Mouse (Mus musculus) liver, adult 2 months (tissue): ENCODE data around the gene Mrln. TPM values are rescaled to one million over a fixed set of nuclear protein-coding genes. Genes with fewer than 3 reads are reported as not detected.

Experiments
- DNase-seq: peaks from one replicate; pipeline ENCODE4 v3.0.0-alpha.2; 2011; ENCODE audit warnings: low read depth, low spot score; ENCODE audit errors: extremely low read depth
- H3K27ac ChIP-seq: fragments of 200-500 bp; replicated peaks from 2 replicates; pipeline ENCODE4 v1.5.1; 2012; ENCODE audit warnings: low read depth, mild to moderate bottlenecking, control low read depth, inconsistent platforms, low read length; ENCODE audit not compliant: insufficient read depth
- H3K27me3 ChIP-seq: fragments of 200-500 bp; 2 replicates; pipeline ENCODE4 v1.6.1; 2012; ENCODE audit warnings: mild to moderate bottlenecking, moderate library complexity, low read length, inconsistent platforms; ENCODE audit not compliant: control insufficient read depth, insufficient read depth
- H3K36me3 ChIP-seq: fragments of 200-500 bp; 2 replicates; pipeline ENCODE4 v1.6.1; 2012; ENCODE audit warnings: low read length, inconsistent platforms; ENCODE audit not compliant: control insufficient read depth, insufficient read depth
- H3K4me1 ChIP-seq: fragments of 200-500 bp; 2 replicates; pipeline ENCODE4 v1.6.1; 2011; ENCODE audit warnings: low read length; ENCODE audit not compliant: control insufficient read depth, insufficient read depth
- H3K4me3 ChIP-seq: fragments of 200-500 bp; 2 replicates; pipeline ENCODE4 v1.5.1; 2011; ENCODE audit warnings: low read depth, mild to moderate bottlenecking, control low read depth, low read length, moderate library complexity; ENCODE audit not compliant: insufficient read depth
- H3K79me2 ChIP-seq: fragments of 200-500 bp; 2 replicates; pipeline ENCODE4 v1.6.1; 2012; ENCODE audit warnings: inconsistent platforms, mild to moderate bottlenecking, low read length, moderate library complexity; ENCODE audit not compliant: control insufficient read depth, insufficient read depth
- H3K9ac ChIP-seq: fragments of 200-500 bp; 2 replicates; pipeline ENCODE4 v1.6.1; 2012; ENCODE audit warnings: low read depth, mild to moderate bottlenecking, control low read depth, inconsistent platforms, low read length
- CTCF ChIP-seq: fragments of 200-500 bp; IDR thresholded peaks from 2 replicates; pipeline ENCODE4 v1.5.1; 2011; ENCODE audit warnings: low read depth, low read length, control low read depth
- POLR2A ChIP-seq: fragments of 200-500 bp; IDR thresholded peaks from 2 replicates; pipeline ENCODE4 v1.6.1; 2011; ENCODE audit warnings: low read length, control low read depth; ENCODE audit not compliant: insufficient read depth; ENCODE audit errors: extremely low read depth
- WGBS: fragments of 180-500 bp; shearing (Covaris S2); methylation state at CpG from one replicate; pipeline ENCODE4 v1.1.7; 2018; 5-methylcytosine and 5-hydroxymethylcytosine counted together
- polyA plus RNA-seq: library from polyadenylated mRNA; depleted of rRNA; stranded (reverse); fragments of >200 nt; gene quantifications from 2 replicates; pipeline ENCODE4 v1.2.3, GENCODE M21; 2012
- total RNA-seq: library from RNA; depleted of rRNA; stranded (reverse); fragments of >200 nt; gene quantifications from 2 replicates; pipeline ENCODE4 v1.2.3, GENCODE M21; 2014

Gene Mrln
- total and polyA plus RNA-seq, 2 experiments, result not detected

- Histone ChIP-seq H3K9ac (no peak overlapping the region), H3K27me3 (no peaks in the 10 kb centered on the region), H3K79me2 (no peaks in the 10 kb centered on the region), H3K4me1 (no peaks in the 10 kb centered on the region), H3K27ac (no peak overlapping the region), H3K4me3 (no peak overlapping the region), H3K36me3 (peaks cover 14% of the 10 kb centered on the region)
- DNase-seq, result no peak
- TF ChIP-seq CTCF (peak; percentile 82), POLR2A (no peak)
- 72% methylated on average over 3 of the region's 3 CpGs for WGBS
These were observed 31.1 kb upstream of the Mrln start for GRCm38 (mm10) chr10:70173314-70173713.

DNA sequence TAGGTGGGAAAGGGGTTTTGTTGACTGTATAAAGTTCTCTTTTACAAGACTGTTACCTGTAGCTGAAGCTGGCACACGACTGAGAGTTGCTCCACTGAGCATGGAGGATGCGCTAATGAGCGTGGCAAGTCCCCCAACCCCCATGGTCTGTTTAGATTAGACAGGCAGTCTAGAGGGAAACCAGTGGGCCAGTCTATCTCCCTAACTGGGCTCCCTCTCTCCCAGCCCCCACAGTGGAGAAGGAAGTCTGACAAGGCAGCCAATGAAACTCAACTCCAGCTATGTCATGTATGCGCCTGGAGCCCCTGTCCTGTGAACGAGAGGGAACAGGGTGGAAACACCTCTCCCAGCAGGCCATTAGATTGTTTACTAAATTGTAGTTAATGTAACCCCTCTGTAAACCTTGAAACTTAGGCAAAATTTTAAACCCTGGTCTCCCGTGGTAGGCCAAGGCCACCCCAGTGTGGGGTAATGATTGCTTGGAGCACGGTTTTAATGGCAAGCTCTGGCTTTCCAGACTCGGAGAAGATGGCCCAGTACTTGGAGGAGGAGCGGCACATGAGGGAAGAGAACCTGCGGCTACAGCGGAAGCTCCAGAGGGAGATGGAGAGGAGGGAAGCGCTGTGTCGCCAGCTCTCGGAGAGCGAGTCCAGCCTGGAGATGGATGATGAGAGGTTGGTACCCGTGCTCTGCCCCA is 29.8 kb upstream of the Mrln start:
- Histone ChIP-seq H3K27me3 (no peaks in the 10 kb centered on the region), H3K27ac (no peak overlapping the region), H3K4me3 (no peak overlapping the region), H3K4me1 (no peaks in the 10 kb centered on the region), H3K79me2 (no peaks in the 10 kb centered on the region), H3K9ac (no peak overlapping the region), H3K36me3 (peaks cover 16% of the 10 kb centered on the region)
- TF ChIP-seq POLR2A, result no peak
- TF ChIP-seq CTCF, result no peak
- DNase-seq, result no peak
- 92% methylated on average over 16 of the region's 16 CpGs for WGBS

DNA sequence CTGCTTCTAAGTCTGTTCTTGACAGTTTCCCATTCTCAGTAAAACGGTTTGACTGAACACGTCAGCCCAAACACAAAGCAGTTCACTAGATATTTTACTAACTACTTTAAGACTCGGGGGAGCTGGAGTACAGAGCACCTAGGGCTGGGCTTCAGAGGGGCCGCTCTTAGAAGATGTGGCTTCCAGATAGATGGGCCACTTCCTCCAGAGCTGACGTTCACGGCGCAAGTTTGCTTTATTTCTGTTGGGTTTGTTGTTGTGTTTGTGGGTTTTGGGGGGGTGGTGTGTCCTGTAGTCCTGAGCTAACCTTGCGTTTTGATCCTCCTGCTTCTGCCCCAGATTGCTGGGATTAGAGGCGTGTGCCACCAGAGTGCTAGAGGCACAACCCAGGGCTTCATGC is 23.7 kb upstream of the Mrln start:
- Histone ChIP-seq H3K27me3 (no peaks in the 10 kb centered on the region), H3K9ac (no peak overlapping the region), H3K4me3 (no peak overlapping the region), H3K27ac (no peak overlapping the region), H3K4me1 (peaks cover 7% of the 10 kb centered on the region), H3K79me2 (no peaks in the 10 kb centered on the region), H3K36me3 (peaks cover 9% of the 10 kb centered on the region; the same call in 1 of the 2 replicates)
- DNase-seq, result no peak
- TF ChIP-seq CTCF, result no peak
- TF ChIP-seq POLR2A, result no peak
- 93% methylated on average over 9 of the region's 9 CpGs for WGBS

DNA sequence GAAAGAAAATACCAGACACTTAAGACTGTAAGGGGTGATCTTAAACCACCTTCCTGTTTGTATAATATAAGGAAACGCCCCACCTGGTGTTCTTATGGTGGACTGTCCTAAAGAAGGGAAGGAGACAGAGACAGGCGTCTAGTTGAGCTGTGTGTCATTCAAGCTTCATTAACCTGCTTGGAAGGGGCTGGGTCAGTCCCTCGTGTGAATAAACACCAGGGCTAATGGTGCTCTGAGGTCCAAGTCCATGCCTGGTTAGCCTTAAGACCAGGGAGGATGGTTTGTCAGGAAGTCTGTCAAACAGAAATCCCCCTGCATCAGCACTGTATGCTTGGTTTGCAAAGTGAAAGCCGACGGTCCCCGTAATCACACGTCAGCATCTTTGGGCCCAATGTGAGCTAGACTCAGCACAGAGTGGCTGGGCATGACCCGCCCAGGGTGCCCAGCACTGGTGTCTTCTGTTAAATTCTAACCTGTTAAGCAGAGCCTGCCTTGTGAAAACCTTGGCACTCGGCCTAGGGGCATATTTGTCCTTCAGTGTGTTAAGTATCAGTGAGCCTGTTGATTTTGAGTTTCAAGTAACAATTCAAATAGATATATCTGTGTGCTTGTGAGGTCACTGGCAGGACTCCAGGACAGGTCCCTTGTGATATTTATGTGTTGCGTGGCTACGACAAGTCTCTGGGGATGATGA is 23.0 kb upstream of the Mrln start:
- DNase-seq, result peak; percentile 94

DNA sequence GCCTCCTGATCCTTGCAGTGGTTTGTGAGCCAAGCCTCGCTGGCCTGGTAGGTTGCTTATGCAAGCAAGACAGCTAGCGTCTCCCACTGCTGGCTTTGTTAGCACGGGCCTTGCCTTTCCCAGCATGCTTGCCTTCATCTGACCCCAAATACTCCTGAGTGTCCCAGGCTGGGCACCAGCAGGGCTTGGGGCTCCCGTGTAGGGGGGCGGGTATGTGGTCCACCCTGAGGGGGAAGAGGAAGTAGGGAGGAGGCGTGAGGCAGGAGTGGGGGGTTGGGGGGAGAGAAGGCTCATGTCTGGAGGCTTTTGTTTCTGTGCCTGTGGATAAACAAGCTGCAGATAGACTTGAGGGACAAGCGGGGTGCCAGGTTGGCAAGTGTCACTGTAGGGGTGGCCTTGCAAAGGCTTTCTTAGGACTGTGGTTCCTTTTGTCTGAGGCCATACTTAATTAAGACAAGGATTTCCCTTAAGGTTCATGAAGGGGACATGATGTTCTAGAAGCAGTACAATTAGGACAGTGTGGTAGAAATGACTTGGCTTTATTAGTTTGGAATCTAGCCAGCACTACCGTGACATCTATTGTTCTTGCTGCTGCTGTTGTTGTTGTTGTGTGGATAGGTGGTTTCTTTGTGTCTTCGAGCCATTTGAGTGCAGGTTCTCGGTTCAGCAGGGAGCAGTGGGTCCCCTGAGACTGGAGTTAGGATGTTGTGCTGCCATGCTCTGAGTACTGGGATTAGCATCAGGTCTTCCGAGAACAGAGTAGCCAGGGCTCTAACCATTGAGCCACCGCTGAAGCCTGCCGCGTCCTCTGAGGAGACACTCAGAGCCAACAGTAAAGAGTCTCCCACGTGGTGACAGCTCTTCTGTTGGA is 21.0 kb upstream of the Mrln start:
- no peak for DNase-seq
- no peaks in the 10 kb centered on the region for H3K79me2 ChIP-seq
- WGBS, result 81% methylated on average over 15 of the region's 15 CpGs
- H3K4me1 ChIP-seq, result peaks cover 7% of the 10 kb centered on the region
- TF ChIP-seq POLR2A (no peak), CTCF (no peak)
- peaks cover 11% of the 10 kb centered on the region for H3K36me3 ChIP-seq
- no peak overlapping the region for H3K27ac ChIP-seq
- no peak overlapping the region for H3K4me3 ChIP-seq
- no peaks in the 10 kb centered on the region for H3K27me3 ChIP-seq
- no peak overlapping the region for H3K9ac ChIP-seq

More for the DNA sequence above, 23.0 kb upstream of the Mrln start:
- TF ChIP-seq POLR2A (no peak), CTCF (no peak)
- H3K79me2 ChIP-seq, result no peaks in the 10 kb centered on the region
- peaks cover 7% of the 10 kb centered on the region for H3K4me1 ChIP-seq
- H3K27ac ChIP-seq, result peak overlapping the region; percentile 49; the same call in 1 of the 2 replicates
- WGBS, result 26% methylated on average over 11 of the region's 11 CpGs
- peak overlapping the region; percentile 47; the same call in 1 of the 2 replicates for H3K9ac ChIP-seq
- H3K4me3 ChIP-seq, result peak overlapping the region; percentile 53
- no peaks in the 10 kb centered on the region for H3K27me3 ChIP-seq
- H3K36me3 ChIP-seq, result peaks cover 9% of the 10 kb centered on the region; the same call in 1 of the 2 replicates
